In the genomic region with DNA sequence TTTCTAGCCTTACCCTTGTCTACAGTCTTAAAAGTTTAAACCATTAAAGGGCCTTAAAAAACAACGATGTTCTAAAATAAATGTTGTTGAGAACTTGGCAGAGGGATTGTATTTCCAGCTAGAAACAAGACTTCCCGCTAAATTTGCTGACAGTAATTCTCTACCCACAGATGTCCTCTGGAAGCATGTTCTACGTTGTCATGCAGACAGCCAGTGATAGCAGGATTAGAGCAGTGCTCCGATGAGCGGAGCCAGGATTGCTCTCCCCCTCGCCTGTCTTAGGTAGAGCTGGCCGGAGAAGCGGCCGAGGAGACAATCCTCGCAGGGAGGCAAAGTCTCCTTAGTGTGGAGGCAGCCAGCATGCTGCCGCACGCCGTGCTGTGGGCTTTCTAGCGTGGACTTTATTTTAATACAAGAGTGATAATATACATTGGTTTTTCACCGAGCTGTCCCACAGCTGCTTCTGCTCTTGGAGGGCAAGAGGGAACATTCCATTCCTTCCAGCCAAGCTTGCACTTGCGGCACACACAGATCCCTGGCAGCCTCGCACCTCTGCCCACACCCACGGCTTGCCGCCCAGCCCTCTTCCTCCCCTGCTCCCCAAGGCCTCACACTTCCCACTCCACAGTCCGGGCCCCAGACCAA, we compare ENCODE assay signal across 11 mouse cellular contexts.
DNase-seq lines count a peak whose midpoint lies in the region; ATAC-seq lines count a peak whose summit lies in the region.
"Had no signal": no experiment of that assay in that cellular context is flagged by ENCODE, and none has a peak within 500 bp of the region (broad histone marks: within the 10 kb centered on the region; RNA-seq: fewer than 3 reads in every experiment).

No protein-coding gene starts in this region.

- no peaks in the 10 kb centered on the region for H3K36me3 ChIP-seq in limb, embryonic 11.5 days (ENCODE audit: control insufficient read depth, insufficient read depth, low read length)

- peak; percentile 38 for DNase-seq in adrenal gland, postnatal 14 days
- DNase-seq in adrenal gland, adult 2 months: no peak
- DNase-seq in urinary bladder, postnatal 25 days (ENCODE audit: low spot score): peak; percentile 24
- DNase-seq in urinary bladder, adult 2 months (ENCODE audit: low spot score): no peak
- no peak for DNase-seq in limb, embryonic 11.5 days (ENCODE audit: low spot score)
- DNase-seq in testis, postnatal 14 days (ENCODE audit: low spot score): peak; percentile 72
- DNase-seq in thymus, adult 18-20 months: no peak
- no peak for DNase-seq in thymus, postnatal 10 days (ENCODE audit: low spot score in 2 of 2)
- DNase-seq: right cerebral cortex, postnatal 14 days had no signal

- no peaks in the 10 kb centered on the region; the same call in 1 of the 2 replicates for H3K9me3 ChIP-seq in limb, embryonic 11.5 days (ENCODE audit: control insufficient read depth, low read length)

- peak overlapping the region; percentile 90; the same call in 1 of the 2 replicates for H3K27ac ChIP-seq in limb, embryonic 11.5 days (replicated peaks; ENCODE audit: low read depth, low read length)

- no peak for ATAC-seq in limb, embryonic 11.5 days (ENCODE audit: insufficient number of reproducible peaks, low FRiP score, low TSS enrichment, low read depth)
- ATAC-seq: activated CD4-positive, CD25-positive, alpha-beta regulatory T cell, adult 4 months had no signal

- no peak overlapping the region for H3K4me3 ChIP-seq in limb, embryonic 11.5 days (ENCODE audit: low read depth, low read length)
- H3K4me3 ChIP-seq: megakaryocyte, embryonic 14.5 days had no signal

- H3K4me1 ChIP-seq in limb, embryonic 11.5 days (ENCODE audit: control insufficient read depth, insufficient read depth, low read length): peaks cover 11% of the 10 kb centered on the region

- H3K27me3 ChIP-seq in limb, embryonic 11.5 days (ENCODE audit: control insufficient read depth, insufficient read depth, low read length): no peaks in the 10 kb centered on the region
- H3K27me3 ChIP-seq: megakaryocyte, embryonic 14.5 days had no signal

- no peak overlapping the region for H3K4me2 ChIP-seq in limb, embryonic 11.5 days (ENCODE audit: low read depth, severe bottlenecking)

- 88% methylated on average over 20 of the region's 20 CpGs for WGBS in limb, embryonic 11.5 days

- no peak overlapping the region for H3K9ac ChIP-seq in limb, embryonic 11.5 days (ENCODE audit: low read length)

Comparison
In these comparisons a context has a peak if more than half of its experiments do, and no peak if none do; other contexts are left out.
1. DNase-seq: peak in adrenal gland, postnatal 14 days (single experiment), urinary bladder, postnatal 25 days (single experiment) and testis, postnatal 14 days (single experiment); none in adrenal gland, adult 2 months (single experiment), urinary bladder, adult 2 months (single experiment), limb, embryonic 11.5 days (single experiment), thymus, adult 18-20 months (0 of 2) and thymus, postnatal 10 days (0 of 2).